Mouse (Mus musculus): ENCODE measurements at regions not wholly inside any gene's neighbourhood (a gene's known extent, or its start where the extent isn't known, plus 50 kb on each side); places are given as distances from the start of the nearest gene placed in this dataset.

GRCm38 (mm10) chr12:32435126-32435525 lies 56.6 kb downstream of the Ccdc71l start:
- TF ChIP-seq CTCF (IDR thresholded peaks at IDR 0.05; ENCODE audit: low read depth, low read length) (no peak), GATA1 (IDR thresholded peaks at IDR 0.05; ENCODE audit: borderline replicate concordance, low read length) (no peak), TAL1 (conservative IDR thresholded peaks at IDR 0.05; ENCODE audit: low read depth, low read length) (no peak)
